12 mouse cellular contexts compared by ENCODE assay signal in genomic region chr7:110713661-110714060, GRCm38 (mm10).
"Had no signal": no experiment of that assay in that cellular context is flagged by ENCODE, and none has a peak within 500 bp of the region (broad histone marks: within the 10 kb centered on the region; RNA-seq: fewer than 3 reads in every experiment).

No protein-coding gene starts in this region.

- DNase-seq: kidney, adult 9 months; kidney, postnatal 10 days; kidney, postnatal 4 days; left cerebral cortex, postnatal 4 days; right cerebral cortex, postnatal 14 days; thymus, adult 2 months; thymus, postnatal 25 days had no signal

- H3K36me3 ChIP-seq: limb, embryonic 13.5 days; midbrain, embryonic 13.5 days; stomach, embryonic 15.5 days had no signal

- H3K27ac ChIP-seq: limb, embryonic 13.5 days; liver, embryonic 14.5 days; midbrain, embryonic 13.5 days; stomach, embryonic 15.5 days had no signal

- H3K4me1 ChIP-seq: limb, embryonic 13.5 days; midbrain, embryonic 13.5 days; stomach, embryonic 15.5 days had no signal

- H3K4me2 ChIP-seq: limb, embryonic 13.5 days; midbrain, embryonic 13.5 days; stomach, embryonic 15.5 days had no signal

- H3K4me3 ChIP-seq: limb, embryonic 13.5 days; midbrain, embryonic 13.5 days; stomach, embryonic 15.5 days had no signal

- ATAC-seq: intestine, postnatal 0 days; midbrain, embryonic 13.5 days had no signal

- H3K27me3 ChIP-seq: limb, embryonic 13.5 days; midbrain, embryonic 13.5 days; stomach, embryonic 15.5 days had no signal

- H3K9ac ChIP-seq: limb, embryonic 13.5 days; liver, embryonic 14.5 days; midbrain, embryonic 13.5 days; stomach, embryonic 15.5 days had no signal

- H3K9me3 ChIP-seq: stomach, embryonic 15.5 days had no signal
